Mouse (Mus musculus) embryonic stem cell, embryonic (primary cell): ENCODE measurements at regions not wholly inside any gene's neighbourhood (a gene's known extent, or its start where the extent isn't known, plus 50 kb on each side); places are given as distances from the start of the nearest gene placed in this dataset.

Experiments used
- CTCF ChIA-PET, 4 experiments: fragments of 300-600 bp in 2 of 4; fragments of 350-600 bp in 2 of 4; sonication (Branson Sonifier 250); formaldehyde crosslinking; loops; one replicate each; lab custom pipeline; 2022; ENCODE audit warnings: inconsistent platforms in 2 of 4; lab: Charles Lee
- POLR2A ChIA-PET, 4 experiments: fragments of 300-600 bp in 2 of 4; fragments of 350-600 bp in 2 of 4; sonication (Branson Sonifier 250); formaldehyde crosslinking; loops; one replicate each; lab custom pipeline; 2022; ENCODE audit warnings: antibody characterized with exemption in 4 of 4, inconsistent platforms in 1 of 4; lab: Charles Lee

GRCm38 (mm10) chr6:127250181-127250873 lies 98.3 kb upstream of the Ccnd2 start:
- POLR2A ChIA-PET, result interaction anchor here in 2 of 4 experiments (0.6 to 1.0 kb wide), 2 partner anchors 84 to 97 kb away, joined by 3 to 9 read pairs; no protein-coding TSS in a partner anchor
- CTCF ChIA-PET, result interaction anchor here in 1 of 4 experiments (0.7 to 1.2 kb wide), 3 partner anchors 16 to 110 kb away, joined by 3 to 5 read pairs (median 3); no protein-coding TSS in a partner anchor

GRCm38 (mm10) chr6:127250874-127251670 lies 99.1 kb upstream of the Ccnd2 start:
- ChIA-PET CTCF (interaction anchor here in 1 of 4 experiments (0.7 to 0.9 kb wide), 2 partner anchors 15 to 109 kb away, joined by 3 to 5 read pairs; no protein-coding TSS in a partner anchor), POLR2A (interaction anchor here in 1 of 4 experiments (0.6 kb wide), 1 partner anchor 84 kb away, joined by 9 read pairs; no protein-coding TSS in a partner anchor)

- ChIA-PET CTCF (interaction anchor here in 1 of 4 experiments (0.9 kb wide), 1 partner anchor 14 kb away, joined by 5 read pairs; no protein-coding TSS in a partner anchor), POLR2A (no interaction called here)
These were observed 99.6 kb upstream of the Ccnd2 start for GRCm38 (mm10) chr6:127251671-127251985.

- CTCF ChIA-PET, result interaction anchor here in 1 of 4 experiments (0.6 kb wide), 1 partner anchor 80 kb away, joined by 4 read pairs; no protein-coding TSS in a partner anchor
- POLR2A ChIA-PET, result no interaction called here
These were observed 100.2 kb upstream of the Ccnd2 start for GRCm38 (mm10) chr6:127252000-127252721.

GRCm38 (mm10) chr6:127253935-127254334 lies 101.9 kb upstream of the Ccnd2 start:
- ChIA-PET POLR2A (interaction anchor here in 1 of 4 experiments (0.7 to 0.9 kb wide), 2 partner anchors 10 to 11 kb away, joined by 3 read pairs; no protein-coding TSS in a partner anchor), CTCF (interaction anchor here in 1 of 4 experiments (1.0 kb wide), 1 partner anchor 12 kb away, joined by 3 read pairs; no protein-coding TSS in a partner anchor)

GRCm38 (mm10) chr6:127263903-127264680 lies 112.1 kb upstream of the Ccnd2 start:
- CTCF ChIA-PET, result no interaction called here
- POLR2A ChIA-PET, result interaction anchor here in 1 of 4 experiments (0.9 kb wide), 1 partner anchor 10 kb away, joined by 3 read pairs; no protein-coding TSS in a partner anchor

GRCm38 (mm10) chr6:127265063-127265775 lies 113.2 kb upstream of the Ccnd2 start:
- POLR2A ChIA-PET, result interaction anchor here in 2 of 4 experiments (0.6 to 0.7 kb wide), 7 partner anchors 7 to 125 kb away, joined by 3 to 4 read pairs (median 3); no protein-coding TSS in a partner anchor
- CTCF ChIA-PET, result interaction anchor here (0.6 to 1.1 kb wide), 18 partner anchors 9 to 1146 kb away, joined by 3 to 12 read pairs (median 4); no protein-coding TSS in a partner anchor

GRCm38 (mm10) chr6:127265901-127266812 lies 114.2 kb upstream of the Ccnd2 start:
- POLR2A ChIA-PET, result interaction anchor here in 2 of 4 experiments (0.6 to 0.7 kb wide), 8 partner anchors 8 to 160 kb away, joined by 3 to 4 read pairs (median 3); no protein-coding TSS in a partner anchor
- CTCF ChIA-PET, result interaction anchor here (0.5 to 1.1 kb wide), 21 partner anchors 13 to 1248 kb away, joined by 3 to 12 read pairs (median 4); no protein-coding TSS in a partner anchor

GRCm38 (mm10) chr6:127266813-127267165 lies 114.8 kb upstream of the Ccnd2 start:
- POLR2A ChIA-PET, result no interaction called here
- CTCF ChIA-PET, result interaction anchor here in 3 of 4 experiments (0.5 to 1.1 kb wide), 5 partner anchors 16 to 1219 kb away, joined by 3 to 5 read pairs (median 3); no protein-coding TSS in a partner anchor

- POLR2A ChIA-PET, result interaction anchor here in 3 of 4 experiments (0.6 to 1.6 kb wide), 5 partner anchors 16 to 186 kb away, joined by 3 to 5 read pairs (median 4); no protein-coding TSS in a partner anchor
- CTCF ChIA-PET, result interaction anchor here in 1 of 4 experiments (1.2 to 2.0 kb wide), 4 partner anchors 114 to 177 kb away, joined by 4 to 7 read pairs (median 6); partner anchors contain the start of gene Parp11
These were observed 117.0 kb upstream of the Ccnd2 start for GRCm38 (mm10) chr6:127269021-127269420.

- CTCF ChIA-PET, result interaction anchor here in 3 of 4 experiments (0.6 to 2.0 kb wide), 6 partner anchors 115 to 992 kb away, joined by 3 to 7 read pairs (median 4); partner anchors contain the start of gene Parp11 (in 1 of the 3)
- POLR2A ChIA-PET, result interaction anchor here (0.5 to 1.6 kb wide), 6 partner anchors 16 to 270 kb away, joined by 3 to 6 read pairs (median 4); no protein-coding TSS in a partner anchor
These were observed 117.6 kb upstream of the Ccnd2 start for GRCm38 (mm10) chr6:127269525-127270044.

GRCm38 (mm10) chr6:127270774-127271173 lies 118.8 kb upstream of the Ccnd2 start:
- ChIA-PET CTCF (interaction anchor here in 1 of 4 experiments (2.3 kb wide), 1 partner anchor 124 kb away, joined by 7 read pairs; no protein-coding TSS in a partner anchor), POLR2A (interaction anchor here in 1 of 4 experiments (1.0 kb wide), 1 partner anchor 35 kb away, joined by 3 read pairs; no protein-coding TSS in a partner anchor)

- CTCF ChIA-PET, result interaction anchor here in 1 of 4 experiments (2.3 kb wide), 1 partner anchor 124 kb away, joined by 7 read pairs; no protein-coding TSS in a partner anchor
These were observed 119.4 kb upstream of the Ccnd2 start for GRCm38 (mm10) chr6:127271418-127271817.

GRCm38 (mm10) chr6:127272630-127273029 lies 120.6 kb upstream of the Ccnd2 start:
- CTCF ChIA-PET, result interaction anchor here in 3 of 4 experiments (0.5 to 2.3 kb wide), 5 partner anchors 23 to 329 kb away, joined by 3 to 7 read pairs (median 5); no protein-coding TSS in a partner anchor
- POLR2A ChIA-PET, result interaction anchor here in 2 of 4 experiments (0.6 to 1.7 kb wide), 2 partner anchors 10 to 129 kb away, joined by 3 to 4 read pairs; no protein-coding TSS in a partner anchor

More at GRCm38 (mm10) chr6:127271418-127271817, 119.4 kb upstream of the Ccnd2 start:
- POLR2A ChIA-PET, result interaction anchor here in 1 of 4 experiments (0.6 kb wide), 1 partner anchor 13 kb away, joined by 6 read pairs; no protein-coding TSS in a partner anchor
